Mouse (Mus musculus): ENCODE measurements around the gene Klhdc3. TPM values are rescaled to one million over a fixed set of nuclear protein-coding genes. Genes with fewer than 3 reads are reported as not detected.
A peak's percentile ranks its signal among the peaks of the same experiment; 100 is the strongest.

Gene Klhdc3
- polyA plus RNA-seq, 1 experiment from 2014 or later, result 146 TPM

GRCm38 (mm10) chr17:46694517-46695063 lies 13.9 kb upstream of the Klhdc3 start:
- H3K4me1 ChIP-seq (replicated peaks), result no peaks in the 10 kb centered on the region
- H3K4me3 ChIP-seq, result no peak overlapping the region
- WGBS, result 78% methylated on average over 1 of the region's 1 CpGs
- H3K36me3 ChIP-seq, result peaks cover 83% of the 10 kb centered on the region
- H3K9me3 ChIP-seq, result no peaks in the 10 kb centered on the region
- no peak overlapping the region for H3K27ac ChIP-seq
- no peaks in the 10 kb centered on the region for H3K27me3 ChIP-seq (ENCODE audit: insufficient read depth, poor library complexity, severe bottlenecking)
- DNase-seq (ENCODE audit: low spot score), result no peak

DNA sequence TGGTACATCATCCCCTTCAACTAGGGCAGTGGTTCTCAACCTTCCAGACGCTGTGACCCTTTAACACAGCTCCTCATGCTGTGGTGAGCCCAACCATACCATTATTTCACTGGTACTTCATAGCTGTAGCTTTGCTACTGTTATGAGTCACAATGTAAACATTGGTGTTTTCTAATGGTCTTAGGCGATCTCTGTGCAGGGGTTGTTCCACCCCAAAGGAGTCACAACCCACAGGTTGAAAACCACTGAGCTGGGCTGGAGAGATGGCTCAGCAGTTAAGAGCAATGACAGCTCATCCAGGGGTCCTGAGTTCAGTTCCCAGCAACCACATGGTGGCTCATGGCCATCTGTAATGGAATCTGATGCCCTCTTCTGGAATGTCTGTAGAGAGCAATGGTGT lies 10.7 kb upstream of the Klhdc3 start:
- no peaks in the 10 kb centered on the region for H3K27me3 ChIP-seq (ENCODE audit: insufficient read depth, poor library complexity, severe bottlenecking)
- DNase-seq (ENCODE audit: low spot score), result no peak
- no peak overlapping the region for H3K27ac ChIP-seq
- no peaks in the 10 kb centered on the region for H3K4me1 ChIP-seq (replicated peaks)
- peaks cover 81% of the 10 kb centered on the region for H3K36me3 ChIP-seq
- no peak overlapping the region for H3K4me3 ChIP-seq
- WGBS, result 93% methylated on average over 2 of the region's 2 CpGs
- H3K9me3 ChIP-seq, result no peaks in the 10 kb centered on the region

DNA sequence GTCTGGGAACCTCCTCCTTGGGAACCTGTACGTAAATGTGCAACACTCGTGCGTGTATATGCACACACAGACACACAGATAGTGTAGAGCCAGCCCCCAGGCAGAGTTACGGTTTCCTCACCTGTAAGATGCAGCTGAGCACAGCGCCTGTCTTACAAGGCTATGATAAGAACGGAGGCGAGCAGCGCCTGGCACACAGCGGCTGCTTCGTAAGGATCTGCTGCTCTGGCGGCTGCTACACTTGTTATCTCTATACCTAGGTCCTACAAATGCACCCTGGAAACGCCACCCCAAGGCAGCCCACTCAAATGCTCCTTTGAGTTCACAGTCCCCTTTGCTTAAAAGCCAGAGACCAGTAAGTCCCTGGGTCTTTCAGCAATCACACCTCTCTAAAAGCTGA lies 10.0 kb upstream of the Klhdc3 start:
- Histone ChIP-seq H3K27ac (no peak overlapping the region), H3K36me3 (peaks cover 81% of the 10 kb centered on the region), H3K9me3 (no peaks in the 10 kb centered on the region), H3K4me3 (no peak overlapping the region), H3K4me1 (replicated peaks) (no peaks in the 10 kb centered on the region), H3K27me3 (ENCODE audit: insufficient read depth, poor library complexity, severe bottlenecking) (no peaks in the 10 kb centered on the region)
- DNase-seq (ENCODE audit: low spot score), result no peak
- 93% methylated on average over 12 of the region's 12 CpGs for WGBS

GRCm38 (mm10) chr17:46685913-46686312 lies 5.2 kb upstream of the Klhdc3 start:
- WGBS, result 93% methylated on average over 6 of the region's 6 CpGs
- Histone ChIP-seq H3K27ac (no peak overlapping the region), H3K27me3 (ENCODE audit: insufficient read depth, poor library complexity, severe bottlenecking) (no peaks in the 10 kb centered on the region), H3K9me3 (no peaks in the 10 kb centered on the region), H3K4me1 (replicated peaks) (peaks cover 14% of the 10 kb centered on the region), H3K4me3 (no peak overlapping the region), H3K36me3 (peaks cover 81% of the 10 kb centered on the region)
- DNase-seq (ENCODE audit: low spot score), result no peak

GRCm38 (mm10) chr17:46682654-46683389 lies 2.1 kb upstream of the Klhdc3 start:
- Histone ChIP-seq H3K36me3 (peaks cover 61% of the 10 kb centered on the region), H3K27ac (no peak overlapping the region), H3K4me1 (replicated peaks) (peaks cover 42% of the 10 kb centered on the region), H3K9me3 (no peaks in the 10 kb centered on the region), H3K27me3 (ENCODE audit: insufficient read depth, poor library complexity, severe bottlenecking) (no peaks in the 10 kb centered on the region), H3K4me3 (no peak overlapping the region)
- 84% methylated on average over 16 of the region's 16 CpGs for WGBS
- no peak for DNase-seq (ENCODE audit: low spot score)

DNA sequence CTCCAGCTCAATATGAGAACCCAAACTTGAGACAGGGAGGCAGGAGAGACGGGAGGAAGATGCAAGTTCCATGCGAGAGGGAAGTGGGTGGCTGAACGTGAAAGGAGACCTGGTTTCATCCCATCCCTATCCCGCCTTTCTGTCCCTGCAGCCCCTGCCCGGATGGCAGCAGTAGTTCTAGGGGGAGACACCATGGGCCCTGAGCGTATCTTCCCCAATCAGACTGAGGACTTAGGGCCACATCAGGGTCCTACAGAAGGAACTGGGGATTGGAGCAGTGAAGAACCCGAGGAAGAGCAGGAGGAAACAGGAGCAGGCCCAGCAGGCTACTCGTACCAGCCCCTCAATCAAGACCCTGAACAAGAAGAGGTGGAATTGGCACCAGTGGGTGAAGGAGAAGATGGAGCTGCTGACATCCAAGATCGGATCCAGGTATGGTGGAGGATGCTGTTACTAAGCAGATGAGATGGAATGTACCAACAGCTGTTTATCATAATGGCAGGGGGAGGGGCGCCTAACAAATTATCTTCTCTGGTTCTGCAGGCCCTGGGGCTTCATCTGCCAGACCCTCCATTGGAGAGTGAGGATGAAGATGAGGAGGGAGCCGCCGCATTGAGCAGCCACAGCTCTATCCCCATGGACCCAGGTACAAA lies 878 bp upstream of the Klhdc3 start:
- no peaks in the 10 kb centered on the region for H3K27me3 ChIP-seq (ENCODE audit: insufficient read depth, poor library complexity, severe bottlenecking)
- peak overlapping the region; percentile 91 for H3K4me3 ChIP-seq
- H3K4me1 ChIP-seq (replicated peaks), result peaks cover 42% of the 10 kb centered on the region
- peaks cover 61% of the 10 kb centered on the region for H3K36me3 ChIP-seq
- H3K9me3 ChIP-seq, result no peaks in the 10 kb centered on the region
- WGBS, result 29% methylated on average over 12 of the region's 12 CpGs
- DNase-seq (ENCODE audit: low spot score), result no peak
- H3K27ac ChIP-seq, result peak overlapping the region; percentile 92

GRCm38 (mm10) chr17:46679843-46680759 lies 613 bp downstream of the Klhdc3 start:
- peaks cover 61% of the 10 kb centered on the region for H3K36me3 ChIP-seq
- 1% methylated on average over 34 of the region's 34 CpGs for whole genome bisulfite sequencing
- H3K4me3 ChIP-seq, result peak overlapping the region; percentile 91
- no peaks in the 10 kb centered on the region for H3K27me3 ChIP-seq (ENCODE audit: insufficient read depth, poor library complexity, severe bottlenecking)
- peaks cover 47% of the 10 kb centered on the region for H3K4me1 ChIP-seq (replicated peaks)
- H3K27ac ChIP-seq, result peak overlapping the region; percentile 92
- no peaks in the 10 kb centered on the region for H3K9me3 ChIP-seq
- DNase-seq (ENCODE audit: low spot score), result peak; percentile 68

DNA sequence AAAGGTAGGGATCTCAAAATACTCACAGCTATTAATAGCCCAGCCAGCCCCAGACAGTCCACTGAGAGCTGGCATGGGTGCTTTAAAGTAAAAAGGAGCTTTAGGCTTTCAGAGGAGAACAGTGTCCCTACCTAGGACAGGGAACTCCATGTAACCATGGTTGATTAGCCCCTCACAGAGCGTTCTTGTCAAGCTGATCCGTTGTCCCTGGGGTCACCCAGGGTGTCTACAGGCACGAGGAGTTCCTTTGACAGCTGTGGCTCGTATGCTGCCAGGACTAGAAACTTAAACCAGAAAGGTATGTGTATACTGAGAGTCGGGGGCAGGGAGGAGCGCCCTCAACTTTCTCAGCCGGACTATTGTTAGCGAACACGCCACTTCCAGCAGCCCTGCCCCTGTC lies 1.8 kb downstream of the Klhdc3 start:
- peak overlapping the region; percentile 51; the same call in 1 of the 2 replicates for H3K27ac ChIP-seq
- WGBS, result 71% methylated on average over 9 of the region's 9 CpGs
- no peak for DNase-seq (ENCODE audit: low spot score)
- no peaks in the 10 kb centered on the region for H3K27me3 ChIP-seq (ENCODE audit: insufficient read depth, poor library complexity, severe bottlenecking)
- H3K36me3 ChIP-seq, result peaks cover 56% of the 10 kb centered on the region
- no peaks in the 10 kb centered on the region for H3K9me3 ChIP-seq
- H3K4me1 ChIP-seq (replicated peaks), result peaks cover 56% of the 10 kb centered on the region
- peak overlapping the region; percentile 91 for H3K4me3 ChIP-seq

GRCm38 (mm10) chr17:46678416-46678815 lies 2.3 kb downstream of the Klhdc3 start, which contains the start of gene Mea1:
Gene Mea1, plus strand, starts transcription at chr17:46678793.
- H3K4me1 ChIP-seq (replicated peaks), result peaks cover 60% of the 10 kb centered on the region
- WGBS, result 92% methylated on average over 9 of the region's 9 CpGs

DNA sequence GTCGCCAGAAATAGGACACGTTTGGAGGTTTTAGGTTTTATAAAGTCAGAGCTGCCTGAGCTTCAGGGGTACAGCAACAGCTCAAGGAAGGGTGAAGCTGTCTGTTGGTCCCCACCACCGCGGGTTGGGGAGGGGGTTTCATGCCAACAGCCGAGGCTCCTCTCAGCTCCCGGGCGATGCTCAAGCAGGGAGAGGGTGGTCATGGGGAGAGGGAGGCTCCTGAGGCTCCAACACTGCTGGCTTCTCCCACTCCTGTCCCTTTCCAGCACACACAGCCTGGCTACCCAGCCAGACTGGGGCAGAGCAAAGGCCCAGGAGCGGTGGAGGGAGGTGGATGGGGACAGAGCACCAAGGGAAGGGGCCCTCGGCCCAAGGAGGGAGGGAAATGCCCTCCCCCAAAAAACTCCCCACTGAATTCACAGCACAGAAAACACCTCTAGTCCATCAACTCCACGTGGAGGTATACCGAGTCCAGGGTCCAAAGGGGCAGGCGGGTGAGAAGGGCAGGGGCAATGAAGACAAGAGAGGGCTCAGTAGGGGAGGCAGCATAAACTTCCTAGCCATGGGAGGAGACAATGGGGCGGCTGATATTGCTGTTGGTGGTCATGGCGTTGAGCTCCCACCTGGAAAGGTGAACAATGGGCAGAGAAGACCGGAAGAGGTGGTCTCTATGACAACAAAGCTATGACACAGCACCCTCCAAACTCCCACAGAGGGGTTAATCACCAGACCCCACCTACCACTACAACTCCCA lies 6.0 kb downstream of the Klhdc3 start:
- H3K36me3 ChIP-seq, result peaks cover 71% of the 10 kb centered on the region
- H3K27ac ChIP-seq, result peak overlapping the region; percentile 85
- H3K4me1 ChIP-seq (replicated peaks), result peaks cover 49% of the 10 kb centered on the region
- H3K9me3 ChIP-seq, result no peaks in the 10 kb centered on the region
- peak overlapping the region; percentile 91 for H3K4me3 ChIP-seq
- no peak for DNase-seq (ENCODE audit: low spot score)
- H3K27me3 ChIP-seq (ENCODE audit: insufficient read depth, poor library complexity, severe bottlenecking), result no peaks in the 10 kb centered on the region
- 23% methylated on average over 15 of the region's 15 CpGs for WGBS

More at GRCm38 (mm10) chr17:46678416-46678815, 2.3 kb downstream of the Klhdc3 start, which contains the start of gene Mea1:
- Histone ChIP-seq H3K27me3 (ENCODE audit: insufficient read depth, poor library complexity, severe bottlenecking) (no peaks in the 10 kb centered on the region), H3K9me3 (no peaks in the 10 kb centered on the region), H3K27ac (peak within 1 kb of the TSS; percentile 92), H3K36me3 (peaks cover 51% of the 10 kb centered on the region), H3K4me3 (peak within 1 kb of the TSS; percentile 91)
- no peak for DNase-seq (ENCODE audit: low spot score)

DNA sequence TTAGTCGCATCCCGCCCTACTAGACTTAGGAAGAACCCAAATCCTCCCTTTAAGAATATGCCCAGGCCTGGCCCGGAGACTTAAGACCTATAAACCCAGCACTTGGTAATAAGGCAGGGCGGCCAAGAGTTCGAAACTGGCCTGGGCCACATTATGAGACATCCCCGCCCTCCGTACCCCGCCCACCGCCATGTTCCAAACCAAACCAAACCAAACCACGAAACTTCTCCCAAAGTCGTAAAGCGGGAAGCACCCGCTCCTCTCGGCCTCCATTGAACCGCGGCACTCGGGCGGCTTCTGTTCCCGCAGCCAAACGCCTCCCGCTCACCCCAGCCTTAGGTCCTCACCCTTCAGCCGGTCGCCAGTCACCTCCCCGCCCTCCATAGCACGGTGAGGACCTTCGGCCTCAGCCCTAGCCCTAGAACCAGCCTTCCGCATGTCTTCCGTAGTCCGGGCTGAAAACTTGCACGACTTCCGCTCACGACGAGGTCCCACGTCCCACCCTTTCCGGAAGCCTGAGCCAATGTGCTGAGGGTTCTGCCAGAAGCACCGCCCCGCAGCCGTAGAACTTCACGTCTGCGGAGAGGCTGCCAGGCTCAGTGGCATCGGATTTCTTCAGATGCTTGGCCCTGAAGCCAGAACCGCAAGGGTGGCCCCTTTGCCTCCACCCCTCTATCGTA lies 6.7 kb downstream of the Klhdc3 start, which contains the start of gene Rrp36:
Gene Rrp36, minus strand, starts transcription at position 503 of the 680 bp plus-strand sequence.
- Histone ChIP-seq H3K4me1 (replicated peaks) (peaks cover 41% of the 10 kb centered on the region), H3K27me3 (ENCODE audit: insufficient read depth, poor library complexity, severe bottlenecking) (no peaks in the 10 kb centered on the region), H3K27ac (peak within 1 kb of the TSS; percentile 85), H3K9me3 (no peaks in the 10 kb centered on the region), H3K36me3 (peaks cover 78% of the 10 kb centered on the region), H3K4me3 (peak within 1 kb of the TSS; percentile 91)
- peak; percentile 93 for DNase-seq (ENCODE audit: low spot score)
- WGBS, result under 1% methylated on average over 43 of the region's 43 CpGs

Data from hindbrain, embryonic 10.5 days (tissue).